Mouse (Mus musculus) erythroblast, embryonic 14.5 days (primary cell): Measurements from ENCODE around the gene Pgm2.

ENCODE experiments used
- GATA1 ChIP-seq: IDR thresholded peaks from 2 replicates; pipeline ENCODE4 v1.6.1; 2012; ENCODE audit warnings: low read length, inconsistent platforms, mixed read lengths
- TAL1 ChIP-seq: IDR thresholded peaks from 3 replicates; pipeline ENCODE4 v1.6.1; 2012; ENCODE audit warnings: low read length, inconsistent platforms, mixed read lengths

DNA sequence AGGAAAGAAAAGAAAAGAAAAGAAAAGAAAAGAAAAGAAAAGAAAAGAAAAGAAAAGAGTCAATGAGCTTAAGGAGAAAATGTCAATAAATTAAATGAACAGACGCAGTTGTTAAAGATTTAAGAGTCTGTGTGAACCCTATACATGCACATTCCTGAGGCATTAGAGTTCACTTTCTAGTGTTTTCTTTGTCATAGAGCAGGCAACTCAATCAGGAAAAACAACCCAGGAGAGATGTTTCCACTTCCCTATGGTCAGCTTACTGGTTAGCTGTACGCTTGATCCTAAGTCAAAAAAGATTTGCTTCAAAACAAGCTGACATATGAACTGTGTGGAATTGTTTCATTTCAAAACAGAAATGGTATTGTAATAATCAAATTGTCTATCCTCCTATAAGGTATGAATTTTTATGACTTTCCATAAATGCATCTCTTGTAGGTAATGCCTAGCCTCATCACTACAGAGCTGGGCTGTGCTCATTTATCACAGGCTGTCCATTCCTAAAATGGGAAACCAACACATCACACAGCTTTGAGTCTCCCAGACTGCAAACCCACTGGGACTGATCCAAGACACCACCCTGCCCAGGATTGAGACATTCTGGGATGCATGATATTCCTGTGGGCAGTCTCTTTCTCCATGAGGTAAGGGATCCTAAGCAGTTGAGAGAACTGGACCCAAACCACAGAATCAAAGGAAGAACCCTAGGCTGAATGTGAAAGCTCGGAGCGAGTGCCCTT lies 29.7 kb upstream of the Pgm2 start:
- no peak for TF ChIP-seq GATA1
- TF ChIP-seq TAL1, result no peak
